Mouse (Mus musculus) ES-E14 (cell line): ENCODE results near the gene Krtap4-16.
"Not testable (repeated sequence)": the region's sequence is repeated elsewhere in the genome, so short reads cannot be mapped to it uniquely, and the experiment has no call there.

Source experiments
- CHD2 ChIP-seq: IDR thresholded peaks from 2 replicates; pipeline ENCODE4 v1.6.1; 2014; ENCODE audit warnings: mild to moderate bottlenecking, low read depth, low read length, inconsistent platforms
- ZC3H11A ChIP-seq: IDR thresholded peaks from 2 replicates; pipeline ENCODE4 v1.6.1; 2012; ENCODE audit warnings: low read depth, mild to moderate bottlenecking, inconsistent platforms, low read length, borderline replicate concordance
- ZNF384 ChIP-seq: IDR thresholded peaks from 2 replicates; pipeline ENCODE4 v1.6.1; 2012; ENCODE audit warnings: low read depth, low read length, inconsistent platforms

DNA sequence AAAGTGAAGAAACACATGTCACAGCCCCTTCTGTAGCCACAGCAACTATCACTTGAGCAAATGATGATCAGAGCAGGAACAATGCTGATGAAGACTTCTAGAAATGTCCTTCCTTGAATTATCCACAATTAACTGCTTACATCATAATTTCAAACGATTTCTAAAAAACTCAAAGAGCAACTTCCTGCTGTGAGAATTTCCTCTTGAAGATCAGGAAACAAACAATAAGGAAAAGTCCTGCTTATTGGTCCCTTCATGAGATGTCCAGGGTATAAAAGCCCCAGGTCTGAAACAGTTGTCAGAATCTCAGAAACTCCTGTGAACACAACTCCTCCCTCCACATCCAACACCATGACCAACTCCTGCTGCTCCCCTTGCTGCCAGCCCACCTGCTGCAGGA is 27.5 kb upstream of the Krtap4-16 start, which contains the start of gene Gm11567:
- TF ChIP-seq CHD2, ZNF384, ZC3H11A: not testable (repeated sequence)
